Mouse (Mus musculus): ENCODE results near the gene Kcnv2. TPM values are rescaled to one million over a fixed set of nuclear protein-coding genes. Genes with fewer than 3 reads are reported as not detected.

Gene Kcnv2
- polyA plus RNA-seq (2016; fragmentation: Nextera tagmentation; extraction: Ambion mirVana): 0.10 and 0.15 TPM in 2 replicates

DNA sequence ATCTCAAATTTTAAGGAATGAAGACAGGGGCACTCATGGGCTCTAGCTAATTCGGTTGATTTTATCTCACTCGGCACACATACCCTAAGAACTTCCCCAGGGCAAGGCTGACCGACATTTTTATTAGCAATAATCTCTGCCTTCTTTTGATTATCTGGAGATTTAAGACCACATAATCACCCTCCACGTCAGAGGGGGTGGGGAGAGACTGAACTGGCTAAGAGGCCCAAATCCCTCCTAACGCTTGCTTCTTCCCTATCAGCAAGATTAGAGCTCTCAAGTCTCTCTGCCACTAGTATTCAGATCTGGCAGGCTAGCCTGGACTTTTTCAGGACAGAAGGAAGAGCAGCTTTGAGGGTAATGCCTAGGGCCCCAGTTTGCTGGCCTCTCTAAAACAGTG is at the start of gene Kcnv2:
Kcnv2 (plus strand) TSS at position 308 of the 400 bp plus-strand sequence.
- no peak within 1 kb of the TSS for H3K4me2 ChIP-seq
- no peak within 1 kb of the TSS for H3K9ac ChIP-seq
- H3K36me3 ChIP-seq: no peaks in the 10 kb centered on the region
- 22% methylated on average over 5 of the region's 5 CpGs for WGBS
- H3K4me1 ChIP-seq (replicated peaks): peaks cover 11% of the 10 kb centered on the region
- no peak within 1 kb of the TSS for H3K27ac ChIP-seq (ENCODE audit: poor library complexity, severe bottlenecking)
- H3K4me3 ChIP-seq: no peak within 1 kb of the TSS
- ATAC-seq (ENCODE audit: insufficient number of reproducible peaks, low FRiP score): no peak
- H3K9me3 ChIP-seq (replicated peaks): no peaks in the 10 kb centered on the region
- H3K27me3 ChIP-seq (replicated peaks): no peaks in the 10 kb centered on the region

DNA sequence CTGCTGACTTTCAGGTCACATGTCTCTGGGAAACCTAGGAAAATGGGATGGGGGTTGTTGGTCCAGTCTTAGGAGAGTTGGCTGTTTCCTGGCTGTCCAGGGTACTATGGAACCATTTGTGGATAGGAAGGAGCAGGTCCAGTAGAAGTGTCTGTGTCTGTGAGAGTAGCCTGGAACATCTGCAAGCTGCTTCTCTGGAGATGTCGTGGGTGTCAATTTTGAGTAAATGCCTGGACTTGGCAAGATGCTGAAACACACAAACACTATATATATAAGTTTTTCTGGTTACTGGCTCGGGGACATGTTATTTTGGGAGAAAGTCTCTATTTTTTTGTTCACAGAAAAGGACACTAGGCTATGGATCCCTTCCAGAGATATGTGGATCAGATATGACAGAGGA is 49.0 kb upstream of the Kcnv2 start:
- Histone ChIP-seq H3K27ac (ENCODE audit: poor library complexity, severe bottlenecking) (no peak overlapping the region), H3K4me1 (replicated peaks) (no peaks in the 10 kb centered on the region), H3K4me3 (no peak overlapping the region), H3K9me3 (replicated peaks) (no peaks in the 10 kb centered on the region), H3K9ac (no peak overlapping the region), H3K27me3 (replicated peaks) (no peaks in the 10 kb centered on the region), H3K36me3 (no peaks in the 10 kb centered on the region), H3K4me2 (no peak overlapping the region)
- WGBS: 70% methylated on average over 2 of the region's 2 CpGs
- no peak for ATAC-seq (ENCODE audit: insufficient number of reproducible peaks, low FRiP score)

DNA sequence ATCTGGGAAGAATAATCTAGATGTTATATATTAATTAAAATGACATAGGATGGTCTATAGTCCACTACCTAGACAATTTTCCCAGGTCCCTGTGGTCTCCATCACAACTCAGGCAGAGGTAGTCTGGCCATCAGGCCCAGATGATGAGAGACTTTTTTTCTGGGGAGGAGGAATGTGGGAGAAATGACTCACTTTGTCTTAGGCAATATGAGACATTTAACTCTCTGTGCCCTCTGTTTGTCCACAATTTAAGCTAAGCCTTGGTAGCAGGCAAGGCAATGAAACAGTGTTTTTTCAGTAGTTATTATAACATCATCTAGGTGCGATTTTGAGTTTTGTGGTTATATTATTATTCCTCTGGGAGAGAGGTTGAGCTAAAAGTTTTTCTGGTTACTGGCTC is 48.0 kb upstream of the Kcnv2 start:
- H3K27me3 ChIP-seq (replicated peaks): no peaks in the 10 kb centered on the region
- no peak overlapping the region for H3K27ac ChIP-seq (ENCODE audit: poor library complexity, severe bottlenecking)
- no peak overlapping the region for H3K4me2 ChIP-seq
- no peak overlapping the region for H3K4me3 ChIP-seq
- no peak for ATAC-seq (ENCODE audit: insufficient number of reproducible peaks, low FRiP score)
- H3K4me1 ChIP-seq (replicated peaks): no peaks in the 10 kb centered on the region
- H3K36me3 ChIP-seq: no peaks in the 10 kb centered on the region
- H3K9me3 ChIP-seq (replicated peaks): no peaks in the 10 kb centered on the region
- no peak overlapping the region for H3K9ac ChIP-seq
- WGBS: 80% methylated on average over 1 of the region's 1 CpGs

DNA sequence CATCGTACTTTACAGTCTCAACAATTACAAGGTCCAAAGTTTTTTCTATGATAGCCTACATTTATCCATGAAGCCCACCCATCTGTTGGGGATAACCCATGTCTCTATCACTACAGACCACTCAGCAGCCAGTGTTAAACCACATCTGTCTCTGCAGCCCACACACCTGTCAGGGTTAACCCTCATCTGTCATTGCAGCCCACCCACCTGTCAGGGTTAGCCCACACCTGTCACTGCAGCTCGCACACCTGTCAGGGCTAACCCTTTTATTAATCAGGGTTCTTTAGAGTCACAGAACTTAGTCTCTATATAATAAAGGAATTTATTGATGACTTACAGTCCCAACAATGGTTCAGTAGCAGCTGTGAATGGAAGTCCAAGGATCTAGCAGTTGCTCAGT is 43.2 kb upstream of the Kcnv2 start:
- 85% methylated on average over 2 of the region's 2 CpGs for WGBS
- H3K4me3 ChIP-seq: no peak overlapping the region
- H3K36me3 ChIP-seq: no peaks in the 10 kb centered on the region
- no peak for ATAC-seq (ENCODE audit: insufficient number of reproducible peaks, low FRiP score)
- no peaks in the 10 kb centered on the region for H3K27me3 ChIP-seq (replicated peaks)
- H3K4me2 ChIP-seq: no peak overlapping the region
- no peaks in the 10 kb centered on the region for H3K4me1 ChIP-seq (replicated peaks)
- H3K9ac ChIP-seq: no peak overlapping the region
- no peaks in the 10 kb centered on the region for H3K9me3 ChIP-seq (replicated peaks)
- H3K27ac ChIP-seq (ENCODE audit: poor library complexity, severe bottlenecking): no peak overlapping the region

DNA sequence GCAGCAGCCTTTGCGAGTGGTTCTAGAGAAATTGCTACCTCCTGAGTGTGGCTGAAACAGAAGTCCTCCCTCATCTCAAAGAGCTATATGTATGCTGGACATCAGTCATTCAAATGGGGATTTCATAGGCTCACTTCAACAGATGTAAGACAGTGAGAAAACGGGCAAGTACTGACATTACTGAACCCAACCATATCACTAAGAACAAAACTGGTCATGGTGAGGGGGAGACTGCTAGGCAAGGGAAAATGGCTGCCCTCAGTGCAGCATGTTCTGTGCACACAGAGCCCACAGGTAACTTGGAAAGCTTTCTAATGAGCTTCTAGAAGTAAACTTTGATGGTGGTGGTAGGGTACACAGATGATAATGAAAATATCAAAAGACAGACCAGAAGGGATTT is 12.3 kb upstream of the Kcnv2 start:
- H3K4me2 ChIP-seq: no peak overlapping the region
- H3K9ac ChIP-seq: no peak overlapping the region
- no peak overlapping the region for H3K27ac ChIP-seq (ENCODE audit: poor library complexity, severe bottlenecking)
- H3K27me3 ChIP-seq (replicated peaks): no peaks in the 10 kb centered on the region
- ATAC-seq (ENCODE audit: insufficient number of reproducible peaks, low FRiP score): no peak
- no peaks in the 10 kb centered on the region for H3K36me3 ChIP-seq
- H3K9me3 ChIP-seq (replicated peaks): 0 out of 2 replicates have a peak, but pooled peaks cover 3% of the 10 kb centered on the region
- no peak overlapping the region for H3K4me3 ChIP-seq
- 71% methylated on average over 2 of the region's 2 CpGs for WGBS
- peaks cover 2% of the 10 kb centered on the region; the same call in 1 of the 2 replicates for H3K4me1 ChIP-seq (replicated peaks)

DNA sequence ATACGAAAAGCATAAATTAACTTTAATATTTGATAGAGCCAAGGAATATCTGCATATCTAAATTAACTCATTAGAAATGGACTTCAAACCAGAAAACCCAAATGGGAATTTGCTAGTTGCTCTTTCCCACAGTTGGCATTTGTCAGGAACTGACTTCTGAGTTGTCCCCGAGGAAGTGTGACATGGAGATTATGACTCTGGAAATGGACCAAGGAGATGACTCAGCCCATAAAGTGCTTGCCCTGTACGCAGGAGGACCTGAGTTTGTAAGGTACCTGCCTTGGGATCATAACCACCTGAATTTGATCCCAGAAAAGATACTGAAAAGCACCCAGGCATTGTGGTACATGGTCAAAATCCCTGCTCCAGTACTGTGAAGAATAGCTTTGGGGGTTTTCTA is 11.1 kb upstream of the Kcnv2 start:
- H3K4me1 ChIP-seq (replicated peaks): peaks cover 2% of the 10 kb centered on the region; the same call in 1 of the 2 replicates
- no peak overlapping the region for H3K4me3 ChIP-seq
- 65% methylated on average over 3 of the region's 3 CpGs for WGBS
- no peak overlapping the region for H3K9ac ChIP-seq
- H3K27me3 ChIP-seq (replicated peaks): no peaks in the 10 kb centered on the region
- no peaks in the 10 kb centered on the region for H3K36me3 ChIP-seq
- no peak overlapping the region for H3K4me2 ChIP-seq
- H3K9me3 ChIP-seq (replicated peaks): no peaks in the 10 kb centered on the region
- H3K27ac ChIP-seq (ENCODE audit: poor library complexity, severe bottlenecking): no peak overlapping the region
- ATAC-seq (ENCODE audit: insufficient number of reproducible peaks, low FRiP score): no peak

DNA sequence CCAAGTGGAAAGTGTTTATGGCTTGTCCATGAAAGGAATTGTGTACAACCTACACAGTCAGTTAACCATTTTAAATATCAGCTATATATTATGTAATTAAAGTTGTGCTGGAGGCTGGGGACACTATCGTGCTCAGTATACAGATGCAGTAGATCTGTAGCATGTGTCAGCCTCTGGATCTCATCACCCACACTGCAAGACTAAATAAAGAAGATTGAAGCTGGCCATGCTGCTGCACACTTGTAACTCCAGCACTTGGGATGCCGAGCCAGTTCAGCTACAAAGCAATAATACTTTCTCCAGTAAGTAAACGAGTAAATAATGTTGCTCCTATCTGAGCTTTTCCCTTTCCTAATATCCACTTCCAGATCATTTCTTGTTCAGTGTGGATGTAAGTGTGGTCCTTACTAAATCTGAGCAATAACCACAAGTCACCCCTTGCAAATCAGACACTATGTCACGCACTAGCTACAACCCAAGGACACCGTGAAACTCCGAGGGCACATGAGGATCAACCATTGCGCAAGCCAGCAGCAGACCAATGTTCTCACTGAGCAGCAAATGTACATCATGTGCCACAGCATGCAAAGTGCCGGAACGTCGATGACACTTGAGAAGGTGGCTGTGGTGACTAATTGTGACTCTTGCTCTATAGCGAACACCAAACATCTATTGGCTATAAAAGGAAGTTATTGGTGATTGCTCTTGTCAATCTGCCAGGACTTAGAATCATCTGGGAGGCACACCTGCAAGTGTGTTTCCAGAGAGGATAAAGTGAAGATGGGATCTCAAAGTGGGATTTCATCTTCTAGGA is 9.9 kb upstream of the Kcnv2 start:
- no peak for ATAC-seq (ENCODE audit: insufficient number of reproducible peaks, low FRiP score)
- WGBS: 72% methylated on average over 11 of the region's 11 CpGs
- no peaks in the 10 kb centered on the region for H3K9me3 ChIP-seq (replicated peaks)

DNA sequence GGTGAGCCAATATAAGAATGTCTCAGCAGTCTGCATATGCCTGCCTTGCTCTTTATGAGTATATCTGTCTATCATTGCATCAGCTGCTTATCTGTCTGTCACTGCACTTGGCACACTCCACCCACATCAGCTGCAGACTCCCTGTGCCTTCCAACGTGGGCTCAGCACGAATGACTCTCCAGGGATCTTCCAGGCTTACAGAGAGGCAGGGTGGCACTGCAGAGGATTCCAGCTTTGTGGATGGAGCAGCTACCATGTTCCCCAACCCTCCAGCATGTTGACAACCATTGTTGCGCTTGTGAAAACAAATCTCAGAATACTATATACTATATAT is 9.3 kb upstream of the Kcnv2 start:
- Histone ChIP-seq H3K27me3 (replicated peaks) (no peaks in the 10 kb centered on the region), H3K4me1 (replicated peaks) (peaks cover 2% of the 10 kb centered on the region; the same call in 1 of the 2 replicates), H3K9me3 (replicated peaks) (no peaks in the 10 kb centered on the region), H3K4me2 (no peak overlapping the region), H3K27ac (ENCODE audit: poor library complexity, severe bottlenecking) (no peak overlapping the region), H3K4me3 (no peak overlapping the region), H3K9ac (no peak overlapping the region), H3K36me3 (no peaks in the 10 kb centered on the region)
- no peak for ATAC-seq (ENCODE audit: insufficient number of reproducible peaks, low FRiP score)
- 54% methylated on average over 3 of the region's 3 CpGs for WGBS

More for the DNA sequence above, 9.9 kb upstream of the Kcnv2 start:
- no peaks in the 10 kb centered on the region for H3K27me3 ChIP-seq (replicated peaks)
- H3K4me1 ChIP-seq (replicated peaks): peaks cover 2% of the 10 kb centered on the region; the same call in 1 of the 2 replicates
- H3K9ac ChIP-seq: no peak overlapping the region
- H3K36me3 ChIP-seq: no peaks in the 10 kb centered on the region
- no peak overlapping the region for H3K27ac ChIP-seq (ENCODE audit: poor library complexity, severe bottlenecking)
- H3K4me3 ChIP-seq: no peak overlapping the region
- H3K4me2 ChIP-seq: no peak overlapping the region

DNA sequence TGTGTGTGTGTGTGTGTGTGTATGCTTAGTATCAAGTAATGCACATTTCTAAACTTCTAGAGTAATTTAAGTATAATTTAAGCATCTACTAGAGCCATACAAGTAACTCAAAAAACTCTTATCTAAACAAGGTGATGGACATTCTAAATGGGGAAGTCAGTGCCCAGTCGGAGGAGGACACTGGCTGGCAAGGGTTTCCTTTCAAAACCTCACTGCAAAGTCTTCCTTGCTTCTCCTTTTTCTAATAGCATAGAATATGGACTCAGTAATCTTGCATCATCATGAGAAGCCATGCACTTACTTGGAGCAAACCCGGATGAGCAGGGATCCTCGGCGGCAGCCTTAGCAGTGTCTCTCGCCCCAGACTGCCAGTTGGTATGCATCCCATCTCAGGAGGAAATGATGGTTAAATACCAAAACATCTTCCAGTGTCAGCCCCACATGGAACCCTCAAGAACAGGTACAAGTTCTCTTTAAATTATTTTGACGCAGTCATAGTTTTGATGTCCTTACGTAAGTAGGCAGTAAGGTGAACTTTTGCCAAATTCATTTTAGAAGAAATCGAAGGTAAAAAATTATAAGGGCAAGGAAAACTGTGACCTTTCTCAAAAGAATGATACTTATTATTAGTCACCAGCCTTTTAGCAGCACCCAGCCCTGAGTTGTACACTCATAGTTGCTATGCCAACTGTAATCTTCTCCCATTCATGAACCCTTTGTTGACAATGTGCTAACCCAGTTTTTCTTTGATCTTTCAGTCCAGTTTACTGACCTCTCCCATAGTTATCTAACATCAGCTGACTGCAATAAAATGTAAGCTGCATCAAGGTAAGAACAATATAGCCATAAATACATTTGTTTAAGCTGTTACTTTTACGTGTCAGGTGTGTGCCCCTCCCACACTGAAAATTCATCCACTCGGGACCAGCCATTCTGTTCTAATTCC is 5.8 kb upstream of the Kcnv2 start:
- H3K4me1 ChIP-seq (replicated peaks): no peaks in the 10 kb centered on the region; the same call in 1 of the 2 replicates
- WGBS: 76% methylated on average over 10 of the region's 10 CpGs
- H3K27me3 ChIP-seq (replicated peaks): no peaks in the 10 kb centered on the region
- no peak overlapping the region for H3K27ac ChIP-seq (ENCODE audit: poor library complexity, severe bottlenecking)
- H3K4me2 ChIP-seq: no peak overlapping the region
- no peak for ATAC-seq (ENCODE audit: insufficient number of reproducible peaks, low FRiP score)
- no peaks in the 10 kb centered on the region for H3K36me3 ChIP-seq
- no peaks in the 10 kb centered on the region for H3K9me3 ChIP-seq (replicated peaks)
- H3K9ac ChIP-seq: no peak overlapping the region
- no peak overlapping the region for H3K4me3 ChIP-seq

DNA sequence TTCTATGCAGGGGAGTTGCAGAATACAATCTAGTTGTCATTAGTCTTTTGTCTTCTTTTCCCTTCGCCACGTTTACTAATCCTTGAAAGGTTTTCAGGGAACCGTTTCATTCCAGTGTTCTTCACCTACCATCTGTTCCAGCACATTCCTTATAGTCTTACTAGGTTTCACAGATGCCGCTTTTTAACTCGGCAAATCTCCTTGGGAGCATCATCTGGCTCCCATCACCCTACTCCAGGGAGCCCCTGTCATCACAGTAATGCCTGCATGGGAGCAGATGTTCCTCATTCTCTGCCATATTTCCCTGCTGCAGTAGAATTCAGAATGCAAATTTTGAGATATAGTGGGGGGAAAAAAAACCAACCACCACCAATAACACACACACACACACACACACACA is 5.1 kb upstream of the Kcnv2 start:
- H3K9ac ChIP-seq: no peak overlapping the region
- H3K4me3 ChIP-seq: no peak overlapping the region
- no peak overlapping the region for H3K27ac ChIP-seq (ENCODE audit: poor library complexity, severe bottlenecking)
- no peaks in the 10 kb centered on the region for H3K36me3 ChIP-seq
- no peak for ATAC-seq (ENCODE audit: insufficient number of reproducible peaks, low FRiP score)
- peaks cover 3% of the 10 kb centered on the region for H3K4me1 ChIP-seq (replicated peaks)
- 53% methylated on average over 5 of the region's 5 CpGs for WGBS
- no peaks in the 10 kb centered on the region for H3K9me3 ChIP-seq (replicated peaks)
- no peak overlapping the region for H3K4me2 ChIP-seq
- H3K27me3 ChIP-seq (replicated peaks): no peaks in the 10 kb centered on the region

DNA sequence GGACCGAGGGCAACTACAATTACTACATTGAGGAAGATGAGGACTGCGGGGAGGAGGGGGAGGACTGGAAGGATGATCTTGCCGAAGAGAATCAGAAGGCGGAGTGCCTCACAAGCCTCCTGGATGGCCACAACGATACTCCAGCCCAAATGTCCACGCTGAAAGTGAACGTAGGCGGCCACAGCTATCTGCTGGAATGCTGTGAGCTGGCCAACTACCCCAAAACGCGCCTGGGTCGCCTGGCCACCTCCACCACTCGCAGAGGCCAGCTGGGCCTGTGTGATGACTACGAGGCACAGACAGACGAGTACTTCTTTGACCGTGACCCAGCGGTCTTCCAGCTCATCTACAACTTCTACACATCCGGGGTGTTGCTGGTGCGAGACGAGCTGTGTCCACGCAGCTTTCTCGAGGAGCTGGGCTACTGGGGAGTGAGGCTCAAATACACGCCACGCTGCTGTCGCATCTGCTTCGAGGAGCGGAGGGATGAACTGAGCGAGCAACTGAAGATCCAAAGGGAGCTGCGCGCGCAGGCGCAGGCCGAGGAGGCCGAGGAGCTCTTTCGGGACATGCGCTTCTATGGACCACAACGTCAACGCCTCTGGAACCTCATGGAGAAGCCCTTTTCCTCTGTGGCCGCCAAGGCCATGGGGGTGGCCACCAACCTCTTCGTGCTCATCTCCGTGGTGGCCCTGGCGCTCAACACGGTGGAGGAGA is 681 bp downstream of the Kcnv2 start:
- Histone ChIP-seq H3K4me1 (replicated peaks) (peaks cover 11% of the 10 kb centered on the region), H3K9me3 (replicated peaks) (no peaks in the 10 kb centered on the region), H3K9ac (no peak overlapping the region), H3K27me3 (replicated peaks) (no peaks in the 10 kb centered on the region), H3K36me3 (no peaks in the 10 kb centered on the region), H3K27ac (ENCODE audit: poor library complexity, severe bottlenecking) (no peak overlapping the region), H3K4me3 (no peak overlapping the region), H3K4me2 (no peak overlapping the region)
- 87% methylated on average over 42 of the region's 42 CpGs for WGBS
- no peak for ATAC-seq (ENCODE audit: insufficient number of reproducible peaks, low FRiP score)

Data from heart, embryonic 12.5 days (tissue).